Mouse (Mus musculus) midbrain, embryonic 11.5 days (tissue): ENCODE data around the gene Gm364. TPM values are rescaled to one million over a fixed set of nuclear protein-coding genes. Genes with fewer than 3 reads are reported as not detected.
A peak's percentile ranks its signal among the peaks of the same experiment; 100 is the strongest.

Source experiments
- ATAC-seq: fragments of 200-750 bp; cut with Nextera tagmentation; 2 replicates; pipeline ENCODE4 v1.8.0; 2017; ENCODE audit warnings: moderate TSS enrichment, moderate library complexity; ENCODE audit not compliant: low FRiP score
- DNase-seq: peaks from one replicate; pipeline ENCODE4 v3.0.0; 2015; ENCODE audit warnings: low spot score; ENCODE audit errors: missing footprints
- H3K27ac ChIP-seq: fragments of 300-500 bp; sonication (generic); 2 replicates; pipeline ENCODE4 v1.5.1; 2014; ENCODE audit warnings: low read depth, low read length
- H3K27me3 ChIP-seq: fragments of 300-500 bp; sonication (generic); 2 replicates; pipeline ENCODE4 v1.6.1; 2014; ENCODE audit warnings: mild to moderate bottlenecking, low read length, moderate library complexity, mixed read lengths; ENCODE audit not compliant: control insufficient read depth, insufficient read depth
- H3K36me3 ChIP-seq: fragments of 300-500 bp; sonication (generic); 2 replicates; pipeline ENCODE4 v1.6.1; 2014; ENCODE audit warnings: mild to moderate bottlenecking, low read length, moderate library complexity, mixed read lengths; ENCODE audit not compliant: control insufficient read depth, insufficient read depth
- H3K4me1 ChIP-seq: fragments of 300-500 bp; sonication (generic); 2 replicates; pipeline ENCODE4 v1.6.1; 2014; ENCODE audit warnings: low read length; ENCODE audit not compliant: control insufficient read depth, insufficient read depth
- H3K4me2 ChIP-seq: fragments of 300-500 bp; sonication (generic); 2 replicates; pipeline ENCODE4 v1.6.1; 2014; ENCODE audit warnings: mild to moderate bottlenecking, moderate library complexity
- H3K4me3 ChIP-seq: fragments of 300-500 bp; sonication (generic); 2 replicates; pipeline ENCODE4 v1.5.1; 2014; ENCODE audit warnings: low read depth, low read length
- H3K9ac ChIP-seq: fragments of 300-500 bp; sonication (generic); 2 replicates; pipeline ENCODE4 v1.6.1; 2014; ENCODE audit warnings: low read length
- H3K9me3 ChIP-seq: fragments of 300-500 bp; sonication (generic); 2 replicates; pipeline ENCODE4 v1.6.1; 2016; ENCODE audit warnings: low read length; ENCODE audit not compliant: control insufficient read depth
- whole genome bisulfite sequencing: fragments of 180-500 bp; shearing (Covaris S2); extraction: QIAGEN DNeasy Blood & Tissue Kit; methylation state at CpG from one replicate; pipeline ENCODE4 v1.1.7; 2014; 5-methylcytosine and 5-hydroxymethylcytosine counted together
- polyA plus RNA-seq: library from polyadenylated mRNA; unstranded; fragments of >200 nt; fragmentation: Nextera tagmentation; extraction: Ambion mirVana; gene quantifications from 2 replicates; pipeline ENCODE4 v1.2.1, GENCODE M21; 2014

Gene Gm364
- polyA plus RNA-seq, 1 experiment from 2014 or later, result not detected

- WGBS, result 41% methylated on average over 28 of the region's 28 CpGs
- Histone ChIP-seq H3K9ac (no peak overlapping the region), H3K27ac (no peak overlapping the region), H3K4me2 (peak overlapping the region; percentile 33), H3K36me3 (no peaks in the 10 kb centered on the region), H3K4me1 (no peaks in the 10 kb centered on the region), H3K4me3 (no peak overlapping the region), H3K27me3 (no peaks in the 10 kb centered on the region), H3K9me3 (no peaks in the 10 kb centered on the region)
- peak; percentile 85 for DNase-seq
- peak; percentile 58 for ATAC-seq
Measured at GRCm38 (mm10) chrX:57521117-57522095, 112.5 kb downstream of the Gm364 start.

Other genes starting within 250 kb of the Gm364 start
- gene Cd40lg, start 197.0 kb upstream of the Gm364 start, polyA plus RNA-seq, result not detected in 2 replicates
- 7.8 and 9.6 TPM in 2 replicates for gene Arhgef6, start 70.4 kb upstream of the Gm364 start, polyA plus RNA-seq
- 282 and 296 TPM in 2 replicates for gene Rbmx, start 16.1 kb upstream of the Gm364 start, polyA plus RNA-seq
- 0.11 TPM in 1 of 2 replicates, not detected in the other for gene Gpr101, start 94.6 kb downstream of the Gm364 start, polyA plus RNA-seq